Mouse (Mus musculus) CD4-positive, CD25-positive, alpha-beta regulatory T cell, adult 4 months (primary cell): ENCODE measurements at regions not wholly inside any gene's neighbourhood (a gene's known extent, or its start where the extent isn't known, plus 50 kb on each side); places are given as distances from the start of the nearest gene placed in this dataset.
A peak's percentile ranks its signal among the peaks of the same experiment; 100 is the strongest.

Experiments used
- ATAC-seq: one replicate; pipeline ENCODE4 v1.8.0; 2017

GRCm38 (mm10) chr10:98665936-98666505 lies 248.2 kb upstream of the Atp2b1 start:
- ATAC-seq: no peak

- ATAC-seq: no peak
Measured at GRCm38 (mm10) chr10:98667728-98668127, 246.5 kb upstream of the Atp2b1 start.

GRCm38 (mm10) chr10:98674131-98674530 lies 240.1 kb upstream of the Atp2b1 start:
- no peak for ATAC-seq

- no peak for ATAC-seq
Measured at GRCm38 (mm10) chr10:98676907-98677306, 237.3 kb upstream of the Atp2b1 start.

GRCm38 (mm10) chr10:98678234-98678633 lies 236.0 kb upstream of the Atp2b1 start:
- ATAC-seq: no peak

- no peak for ATAC-seq
Measured at GRCm38 (mm10) chr10:98682436-98682835, 231.8 kb upstream of the Atp2b1 start.

- ATAC-seq: peak; percentile 99
Measured at GRCm38 (mm10) chr10:98684195-98684594, 230.0 kb upstream of the Atp2b1 start.

GRCm38 (mm10) chr10:98684707-98685106 lies 229.5 kb upstream of the Atp2b1 start:
- no peak for ATAC-seq

- ATAC-seq: no peak
Measured at GRCm38 (mm10) chr10:98685739-98686138, 228.5 kb upstream of the Atp2b1 start.

GRCm38 (mm10) chr10:98686370-98686769 lies 227.8 kb upstream of the Atp2b1 start:
- no peak for ATAC-seq

GRCm38 (mm10) chr10:98691816-98692215 lies 222.4 kb upstream of the Atp2b1 start:
- ATAC-seq: no peak

- ATAC-seq: no peak
Measured at GRCm38 (mm10) chr10:98694690-98695370, 219.4 kb upstream of the Atp2b1 start.

- ATAC-seq: no peak
Measured at GRCm38 (mm10) chr10:98695371-98695725, 218.9 kb upstream of the Atp2b1 start.

GRCm38 (mm10) chr10:98697866-98698265 lies 216.3 kb upstream of the Atp2b1 start:
- ATAC-seq: no peak

- no peak for ATAC-seq
Measured at GRCm38 (mm10) chr10:98699579-98699978, 214.6 kb upstream of the Atp2b1 start.

GRCm38 (mm10) chr10:98700407-98700806 lies 213.8 kb upstream of the Atp2b1 start:
- ATAC-seq: no peak

GRCm38 (mm10) chr10:98701285-98701684 lies 212.9 kb upstream of the Atp2b1 start:
- no peak for ATAC-seq

- no peak for ATAC-seq
Measured at GRCm38 (mm10) chr10:98702470-98703215, 211.6 kb upstream of the Atp2b1 start.

GRCm38 (mm10) chr10:98703642-98704293 lies 210.4 kb upstream of the Atp2b1 start:
- no peak for ATAC-seq

- no peak for ATAC-seq
Measured at GRCm38 (mm10) chr10:98704559-98704958, 209.6 kb upstream of the Atp2b1 start.

- ATAC-seq: no peak
Measured at GRCm38 (mm10) chr10:98717856-98718255, 196.3 kb upstream of the Atp2b1 start.

- ATAC-seq: no peak
Measured at GRCm38 (mm10) chr10:98718706-98719105, 195.5 kb upstream of the Atp2b1 start.

GRCm38 (mm10) chr10:98720256-98721005 lies 193.8 kb upstream of the Atp2b1 start:
- ATAC-seq: no peak
